Mouse (Mus musculus) small intestine, adult 2 months (tissue): Measurements from ENCODE around the gene Cphx3. TPM values are rescaled to one million over a fixed set of nuclear protein-coding genes. Genes with fewer than 3 reads are reported as not detected.
"Not testable (repeated sequence)": the region's sequence is repeated elsewhere in the genome, so short reads cannot be mapped to it uniquely, and the experiment has no call there.

ENCODE experiments used
- H3K27ac ChIP-seq: fragments of 200-500 bp; 2 replicates; pipeline ENCODE4 v1.5.1; 2012; ENCODE audit warnings: low read depth, low read length, control low read depth, inconsistent platforms; ENCODE audit not compliant: insufficient read depth
- H3K27me3 ChIP-seq: fragments of 200-500 bp; 2 replicates; pipeline ENCODE4 v1.6.1; 2012; ENCODE audit warnings: mild to moderate bottlenecking, moderate library complexity, low read length, inconsistent platforms; ENCODE audit not compliant: control insufficient read depth, insufficient read depth
- H3K36me3 ChIP-seq: fragments of 200-500 bp; 2 replicates; pipeline ENCODE4 v1.6.1; 2012; ENCODE audit warnings: mild to moderate bottlenecking, low read length, control low read depth, inconsistent platforms; ENCODE audit not compliant: control insufficient read depth, insufficient read depth
- H3K4me1 ChIP-seq: fragments of 200-500 bp; 2 replicates; pipeline ENCODE4 v1.6.1; 2012; ENCODE audit warnings: low read length, inconsistent platforms, mixed read lengths; ENCODE audit not compliant: control insufficient read depth, insufficient read depth, insufficient read length
- H3K4me3 ChIP-seq: fragments of 200-500 bp; 2 replicates; pipeline ENCODE4 v1.5.1; 2012; ENCODE audit warnings: low read depth, mild to moderate bottlenecking, control low read depth, inconsistent platforms, low read length, moderate library complexity
- WGBS: fragments of 180-500 bp; shearing (Covaris S2); methylation state at CpG from one replicate; pipeline ENCODE4 v1.1.7; 2018; 5-methylcytosine and 5-hydroxymethylcytosine counted together
- polyA plus RNA-seq: library from polyadenylated mRNA; depleted of rRNA; stranded (reverse); fragments of >200 nt; gene quantifications from 2 replicates; pipeline ENCODE4 v1.2.3, GENCODE M21; 2012; rRNA removed

Cphx3 gene
- polyA plus RNA-seq, 1 experiment: not detected

DNA sequence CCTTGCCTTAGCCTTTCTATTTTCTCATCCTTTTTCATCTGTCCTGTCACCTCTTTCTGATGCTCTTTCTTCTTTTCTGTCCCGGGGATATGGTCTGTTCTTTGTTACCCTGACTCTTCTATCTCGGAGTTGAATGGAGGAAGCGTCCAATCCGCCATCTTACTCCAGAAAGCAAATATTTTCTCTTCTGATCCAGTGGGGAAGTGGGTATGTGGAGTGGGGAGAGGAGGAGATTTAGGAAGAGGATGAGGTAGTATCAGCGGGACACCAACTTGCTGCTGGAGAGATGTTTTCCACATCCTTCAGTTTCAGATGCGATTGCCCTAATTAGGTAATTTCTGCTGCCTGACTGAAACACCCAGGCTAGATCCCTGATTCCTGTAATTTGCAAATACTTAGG lies 176.6 kb downstream of the Cphx3 start:
- not testable (repeated sequence) for H3K36me3 ChIP-seq, H3K4me3 ChIP-seq, H3K27me3 ChIP-seq, H3K27ac ChIP-seq, H3K4me1 ChIP-seq
- WGBS: no CpG with 5 or more reads among the region's 6 CpGs

Other genes with a start within 250 kb of the Cphx3 start
- gene Anxa11, start 240.1 kb upstream of the Cphx3 start, polyA plus RNA-seq: 71.5 and 153 TPM in 2 replicates
- gene Plac9a, start 179.2 kb upstream of the Cphx3 start, polyA plus RNA-seq: not detected in 2 replicates
- gene Tmem254a, start 154.6 kb upstream of the Cphx3 start, polyA plus RNA-seq: 5.7 and 6.4 TPM in 2 replicates
- gene Cphx1, start 144.0 kb upstream of the Cphx3 start, polyA plus RNA-seq: not detected in 2 replicates
- gene Duxbl1, start 103.7 kb upstream of the Cphx3 start, polyA plus RNA-seq: 0.06 and 0.13 TPM in 2 replicates
- gene Gm9780, start 39.6 kb upstream of the Cphx3 start, polyA plus RNA-seq: 51.0 and 166 TPM in 2 replicates
- 15.8 and 17.2 TPM in 2 replicates for gene Tmem254c, start 14.9 kb upstream of the Cphx3 start, polyA plus RNA-seq
- not detected in 2 replicates for gene Cphx2, start 781 bp upstream of the Cphx3 start, polyA plus RNA-seq
- gene Duxbl2, start 36.1 kb downstream of the Cphx3 start, polyA plus RNA-seq: 0.08 TPM in 1 of 2 replicates, not detected in the other
- gene Plac9b, start 100.2 kb downstream of the Cphx3 start, polyA plus RNA-seq: 5.4 and 9.3 TPM in 2 replicates
- 12.7 and 17.2 TPM in 2 replicates for gene Tmem254b, start 124.7 kb downstream of the Cphx3 start, polyA plus RNA-seq
- 0.19 TPM in 1 of 2 replicates, not detected in the other for gene Duxbl3, start 175.7 kb downstream of the Cphx3 start, polyA plus RNA-seq